Mouse (Mus musculus) testis, adult 2 months (tissue): ENCODE results near the gene Pfkfb4.

ENCODE experiments used
- CTCF ChIP-seq: fragments of 200-500 bp; IDR thresholded peaks from 2 replicates; pipeline ENCODE4 v1.5.1; 2012; ENCODE audit warnings: low read depth, mild to moderate bottlenecking, inconsistent platforms, low read length, moderate library complexity; ENCODE audit not compliant: control insufficient read depth, insufficient read depth, insufficient replicate concordance
- POLR2A ChIP-seq: fragments of 200-500 bp; IDR thresholded peaks from 2 replicates; pipeline ENCODE4 v1.6.1; 2012; ENCODE audit warnings: low read depth, mild to moderate bottlenecking, inconsistent platforms, low read length, moderate library complexity; ENCODE audit not compliant: control insufficient read depth

- no peak for TF ChIP-seq CTCF
- no peak for TF ChIP-seq POLR2A
These were observed 46.5 kb upstream of the Pfkfb4 start for GRCm38 (mm10) chr9:108945111-108945510.
